Mouse (Mus musculus) kidney, embryonic 16.5 days (tissue): Measurements from ENCODE around the gene Gm44503. TPM values are rescaled to one million over a fixed set of nuclear protein-coding genes. Genes with fewer than 3 reads are reported as not detected.

Experiments
- ATAC-seq: fragments of 200-750 bp; cut with Nextera tagmentation; 2 replicates; pipeline ENCODE4 v1.8.0; 2017; ENCODE audit warnings: moderate TSS enrichment; ENCODE audit not compliant: low FRiP score, low TSS enrichment
- H3K27ac ChIP-seq: fragments of 300-500 bp; sonication (generic); 2 replicates; pipeline ENCODE4 v1.5.1; 2014; ENCODE audit warnings: low read length
- H3K27me3 ChIP-seq: fragments of 300-500 bp; sonication (generic); 2 replicates; pipeline ENCODE4 v1.6.1; 2014; ENCODE audit warnings: low read length, control low read depth, mixed read lengths; ENCODE audit not compliant: insufficient read depth
- H3K36me3 ChIP-seq: fragments of 300-500 bp; sonication (generic); 2 replicates; pipeline ENCODE4 v1.6.1; 2014; ENCODE audit warnings: low read length, control low read depth, mixed read lengths; ENCODE audit not compliant: insufficient read depth
- H3K4me1 ChIP-seq: fragments of 300-500 bp; sonication (generic); 2 replicates; pipeline ENCODE4 v1.6.1; 2014; ENCODE audit warnings: low read length, control low read depth, mixed read lengths; ENCODE audit not compliant: insufficient read depth
- H3K4me2 ChIP-seq: fragments of 300-500 bp; sonication (generic); replicated peaks from 2 replicates; pipeline ENCODE4 v1.6.1; 2014; ENCODE audit warnings: low read depth, low read length
- H3K4me3 ChIP-seq: fragments of 300-500 bp; sonication (generic); 2 replicates; pipeline ENCODE4 v1.5.1; 2014; ENCODE audit warnings: mild to moderate bottlenecking, low read length
- H3K9ac ChIP-seq: fragments of 300-500 bp; sonication (generic); replicated peaks from 2 replicates; pipeline ENCODE4 v1.6.1; 2014; ENCODE audit warnings: low read length
- H3K9me3 ChIP-seq: fragments of 300-500 bp; sonication (generic); 2 replicates; pipeline ENCODE4 v1.6.1; 2016; ENCODE audit warnings: low read length, control low read depth
- WGBS: fragments of 180-500 bp; shearing (Covaris S2); extraction: QIAGEN DNeasy Blood & Tissue Kit; methylation state at CpG from one replicate; pipeline ENCODE4 v1.1.7; 2014; 5-methylcytosine and 5-hydroxymethylcytosine counted together
- polyA plus RNA-seq: library from polyadenylated mRNA; unstranded; fragments of >200 nt; fragmentation: Nextera tagmentation; extraction: Ambion mirVana; gene quantifications from 2 replicates; pipeline ENCODE4 v1.2.1, GENCODE M21; 2015

The Gm44503 gene
- polyA plus RNA-seq, 1 experiment from 2014 or later, result not detected

- Histone ChIP-seq H3K9ac (no peak overlapping the region), H3K27me3 (no peaks in the 10 kb centered on the region), H3K4me1 (no peaks in the 10 kb centered on the region), H3K4me3 (no peak overlapping the region), H3K36me3 (0 out of 2 replicates have a peak, but pooled peaks cover 3% of the 10 kb centered on the region), H3K9me3 (0 out of 2 replicates have a peak, but pooled peaks cover 3% of the 10 kb centered on the region), H3K4me2 (no peak overlapping the region), H3K27ac (no peak overlapping the region)
- 74% methylated on average over 7 of the region's 7 CpGs for WGBS
- ATAC-seq, result no peak
Measured at GRCm38 (mm10) chr9:72969874-72970273, 11.2 kb downstream of the Gm44503 start.

DNA sequence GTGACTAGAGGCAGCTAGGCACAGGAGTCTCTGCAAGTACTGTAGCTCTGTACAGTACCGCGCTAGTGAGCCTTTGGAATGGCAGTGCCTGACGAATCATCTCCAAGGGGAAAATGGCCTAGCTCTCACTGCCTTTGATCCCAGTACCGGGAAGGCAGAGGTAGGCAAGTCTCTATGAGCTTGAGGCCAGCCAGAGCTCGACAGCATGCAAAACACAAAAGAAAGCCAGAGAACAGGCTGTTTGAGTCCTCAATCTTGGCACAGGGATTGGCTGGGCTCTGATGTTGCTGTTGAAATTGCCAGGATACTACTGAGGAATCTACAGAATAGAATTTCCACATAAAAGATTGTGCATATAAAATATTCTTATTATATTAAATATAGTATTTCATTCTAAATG, 13.8 kb downstream of the Gm44503 start:
- WGBS, result 83% methylated on average over 5 of the region's 5 CpGs
- H3K4me1 ChIP-seq, result no peaks in the 10 kb centered on the region
- no peak for ATAC-seq
- H3K27ac ChIP-seq, result no peak overlapping the region
- no peak overlapping the region for H3K4me2 ChIP-seq
- no peaks in the 10 kb centered on the region for H3K27me3 ChIP-seq
- 0 out of 2 replicates have a peak, but pooled peaks cover 3% of the 10 kb centered on the region for H3K9me3 ChIP-seq
- H3K36me3 ChIP-seq, result 0 out of 2 replicates have a peak, but pooled peaks cover 3% of the 10 kb centered on the region
- no peak overlapping the region for H3K9ac ChIP-seq
- no peak overlapping the region for H3K4me3 ChIP-seq

- H3K27ac ChIP-seq, result no peak overlapping the region
- 0 out of 2 replicates have a peak, but pooled peaks cover 3% of the 10 kb centered on the region for H3K9me3 ChIP-seq
- no peak for ATAC-seq
- no peak overlapping the region for H3K4me3 ChIP-seq
- no peaks in the 10 kb centered on the region for H3K4me1 ChIP-seq
- 0 out of 2 replicates have a peak, but pooled peaks cover 3% of the 10 kb centered on the region for H3K36me3 ChIP-seq
- H3K27me3 ChIP-seq, result no peaks in the 10 kb centered on the region
- H3K4me2 ChIP-seq, result no peak overlapping the region
- H3K9ac ChIP-seq, result no peak overlapping the region
Measured at GRCm38 (mm10) chr9:72972984-72973383, 14.3 kb downstream of the Gm44503 start.

GRCm38 (mm10) chr9:72974734-72975133, 16.1 kb downstream of the Gm44503 start:
- Histone ChIP-seq H3K4me3 (no peak overlapping the region), H3K36me3 (0 out of 2 replicates have a peak, but pooled peaks cover 3% of the 10 kb centered on the region), H3K9ac (no peak overlapping the region), H3K9me3 (0 out of 2 replicates have a peak, but pooled peaks cover 3% of the 10 kb centered on the region), H3K27me3 (no peaks in the 10 kb centered on the region), H3K27ac (no peak overlapping the region), H3K4me2 (no peak overlapping the region), H3K4me1 (no peaks in the 10 kb centered on the region)
- no peak for ATAC-seq
- 92% methylated on average over 5 of the region's 5 CpGs for WGBS

DNA sequence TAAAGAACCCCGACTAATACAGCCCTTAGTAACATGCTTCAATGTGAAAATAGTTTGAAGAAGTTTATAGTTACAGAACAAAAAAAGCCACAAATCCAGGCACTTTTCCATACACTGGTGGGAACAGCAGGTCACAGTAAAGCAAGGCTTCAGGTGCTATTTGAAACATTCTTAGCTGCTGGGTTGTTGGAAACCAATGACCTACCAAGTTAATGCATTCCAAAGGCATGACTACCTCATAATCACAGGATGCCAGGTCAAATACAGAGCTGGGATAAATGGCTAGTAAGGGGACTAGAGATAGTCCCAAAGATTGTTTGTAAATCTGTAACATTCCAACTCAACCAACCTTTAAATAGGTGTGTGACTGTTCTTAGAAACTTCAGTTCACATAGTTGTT, 16.6 kb downstream of the Gm44503 start:
- H3K9me3 ChIP-seq, result 0 out of 2 replicates have a peak, but pooled peaks cover 3% of the 10 kb centered on the region
- 0 out of 2 replicates have a peak, but pooled peaks cover 3% of the 10 kb centered on the region for H3K36me3 ChIP-seq
- no peak overlapping the region for H3K4me2 ChIP-seq
- WGBS, result 91% methylated on average over 1 of the region's 1 CpGs
- H3K4me3 ChIP-seq, result no peak overlapping the region
- no peaks in the 10 kb centered on the region for H3K4me1 ChIP-seq
- ATAC-seq, result no peak
- no peak overlapping the region for H3K27ac ChIP-seq
- no peak overlapping the region for H3K9ac ChIP-seq
- no peaks in the 10 kb centered on the region for H3K27me3 ChIP-seq

DNA sequence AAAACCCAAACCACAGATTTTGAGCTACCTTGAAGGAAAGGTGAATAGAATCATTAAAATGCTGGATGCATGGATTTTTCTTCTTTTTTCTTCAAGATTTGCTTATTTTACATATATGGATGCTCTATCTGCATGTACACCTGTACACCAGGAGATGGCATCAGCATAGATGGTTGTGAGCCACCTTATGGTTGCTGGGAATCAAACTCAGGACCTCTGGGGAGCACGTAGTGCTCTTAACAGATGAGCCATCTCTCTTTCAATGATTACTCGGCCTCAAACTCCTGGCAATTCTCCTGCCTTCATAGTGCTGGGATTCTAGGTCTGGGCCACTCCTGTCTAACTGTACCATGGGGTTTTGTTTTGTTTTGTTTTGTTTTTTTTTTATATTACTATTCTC, 24.4 kb downstream of the Gm44503 start:
- 69% methylated on average over 2 of the region's 2 CpGs for WGBS
- no peak for ATAC-seq

GRCm38 (mm10) chr9:72985250-72986220, 26.9 kb downstream of the Gm44503 start, which contains the start of the genes Ccpg1os and Ccpg1:
Gene Ccpg1os, minus strand, starts transcription at chr9:72985382.
Gene Ccpg1, plus strand, starts transcription at chr9:72985429.
- no peaks in the 10 kb centered on the region for H3K36me3 ChIP-seq
- H3K4me2 ChIP-seq, result peak within 1 kb of the TSS; percentile 91
- H3K9ac ChIP-seq, result peak within 1 kb of the TSS; percentile 83
- ATAC-seq, result peak; percentile 100
- H3K27ac ChIP-seq, result peak within 1 kb of the TSS; percentile 61; the same call in 1 of the 2 replicates
- H3K4me1 ChIP-seq, result peaks cover 14% of the 10 kb centered on the region
- WGBS, result under 1% methylated on average over 88 of the region's 88 CpGs
- H3K9me3 ChIP-seq, result no peaks in the 10 kb centered on the region
- H3K27me3 ChIP-seq, result no peaks in the 10 kb centered on the region
- peak within 1 kb of the TSS; percentile 95 for H3K4me3 ChIP-seq

More for the DNA sequence above, 24.4 kb downstream of the Gm44503 start:
- no peaks in the 10 kb centered on the region for H3K36me3 ChIP-seq
- no peak overlapping the region for H3K4me3 ChIP-seq
- no peak overlapping the region for H3K27ac ChIP-seq
- peaks cover 14% of the 10 kb centered on the region for H3K4me1 ChIP-seq
- no peak overlapping the region for H3K4me2 ChIP-seq
- H3K9me3 ChIP-seq, result no peaks in the 10 kb centered on the region
- H3K9ac ChIP-seq, result no peak overlapping the region
- H3K27me3 ChIP-seq, result no peaks in the 10 kb centered on the region

- no peak for ATAC-seq
- Histone ChIP-seq H3K27me3 (no peaks in the 10 kb centered on the region), H3K36me3 (no peaks in the 10 kb centered on the region), H3K9me3 (no peaks in the 10 kb centered on the region), H3K4me1 (peaks cover 14% of the 10 kb centered on the region), H3K27ac (no peak overlapping the region), H3K4me3 (no peak overlapping the region), H3K4me2 (no peak overlapping the region), H3K9ac (no peak overlapping the region)
- 75% methylated on average over 3 of the region's 3 CpGs for WGBS
Measured at GRCm38 (mm10) chr9:72987703-72988102, 29.1 kb downstream of the Gm44503 start.

DNA sequence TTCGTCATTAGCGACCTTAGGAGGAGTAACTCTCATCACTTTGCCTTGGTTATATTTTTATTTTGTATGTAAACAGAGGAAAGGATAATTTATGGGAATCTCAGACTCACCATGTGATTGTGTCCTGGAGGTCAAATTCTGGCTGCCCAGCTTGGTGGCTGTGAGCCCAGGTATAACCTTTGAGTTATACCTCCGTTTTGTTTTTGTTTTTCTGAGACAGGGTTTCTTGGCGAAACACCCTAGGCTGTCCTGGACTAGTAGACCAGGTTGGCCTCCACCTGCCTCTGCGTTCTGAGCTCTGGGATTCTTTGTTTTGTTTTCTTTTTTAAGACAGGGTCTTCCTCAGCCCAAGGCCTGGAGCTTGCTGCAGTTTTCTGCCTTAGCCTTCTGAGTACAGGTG, 30.1 kb downstream of the Gm44503 start:
- Histone ChIP-seq H3K9me3 (no peaks in the 10 kb centered on the region), H3K27ac (no peak overlapping the region), H3K4me2 (no peak overlapping the region), H3K27me3 (no peaks in the 10 kb centered on the region), H3K36me3 (no peaks in the 10 kb centered on the region), H3K4me1 (peaks cover 14% of the 10 kb centered on the region), H3K9ac (no peak overlapping the region), H3K4me3 (no peak overlapping the region)
- ATAC-seq, result no peak
- WGBS, result 71% methylated on average over 5 of the region's 5 CpGs

DNA sequence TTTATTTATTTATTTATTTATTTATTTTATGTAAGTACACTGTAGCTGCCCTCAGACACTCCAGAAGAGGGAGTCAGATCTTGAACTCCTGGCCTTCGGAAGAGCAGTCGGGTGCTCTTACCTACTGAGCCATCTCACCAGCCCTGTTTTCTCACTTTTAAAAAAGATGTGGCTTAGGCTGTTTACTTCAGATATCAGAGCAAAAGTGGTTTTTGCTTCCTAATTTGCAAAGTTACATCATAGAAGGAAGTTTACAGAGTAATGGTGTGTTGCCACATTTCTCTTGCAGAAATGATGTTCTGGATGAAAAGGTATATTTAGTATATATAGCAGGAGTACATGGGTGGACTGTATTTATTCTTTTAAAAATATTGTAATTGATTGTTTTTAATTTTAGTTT, 32.8 kb downstream of the Gm44503 start:
- no peak for ATAC-seq
- WGBS, result 91% methylated on average over 2 of the region's 2 CpGs
- no peaks in the 10 kb centered on the region for H3K9me3 ChIP-seq

More for the DNA sequence above, 32.8 kb downstream of the Gm44503 start:
- Histone ChIP-seq H3K27me3 (no peaks in the 10 kb centered on the region), H3K27ac (no peak overlapping the region), H3K4me1 (peaks cover 2% of the 10 kb centered on the region; the same call in 1 of the 2 replicates), H3K36me3 (no peaks in the 10 kb centered on the region), H3K9ac (no peak overlapping the region), H3K4me3 (no peak overlapping the region), H3K4me2 (no peak overlapping the region)
